Mouse (Mus musculus) embryonic facial prominence, embryonic 15.5 days (tissue): ENCODE measurements around the gene Zfp282. TPM values are rescaled to one million over a fixed set of nuclear protein-coding genes. Genes with fewer than 3 reads are reported as not detected.

ENCODE experiments used
- ATAC-seq: fragments of 200-750 bp; cut with Nextera tagmentation; 2 replicates; pipeline ENCODE4 v1.8.0; 2017; ENCODE audit warnings: low read depth, moderate TSS enrichment; ENCODE audit not compliant: insufficient number of reproducible peaks, low FRiP score, low TSS enrichment
- H3K27ac ChIP-seq: fragments of 300-500 bp; sonication (generic); replicated peaks from 2 replicates; pipeline ENCODE4 v1.5.1; 2015; ENCODE audit warnings: mild to moderate bottlenecking, inconsistent platforms
- H3K27me3 ChIP-seq: fragments of 300-500 bp; sonication (generic); 2 replicates; pipeline ENCODE4 v1.6.1; 2015; ENCODE audit warnings: inconsistent platforms
- H3K36me3 ChIP-seq: fragments of 300-500 bp; sonication (generic); 2 replicates; pipeline ENCODE4 v1.6.1; 2015; ENCODE audit warnings: mild to moderate bottlenecking, inconsistent platforms
- H3K4me1 ChIP-seq: fragments of 300-500 bp; sonication (generic); 2 replicates; pipeline ENCODE4 v1.6.1; 2015; ENCODE audit warnings: inconsistent platforms
- H3K4me2 ChIP-seq: fragments of 300-500 bp; sonication (generic); replicated peaks from 2 replicates; pipeline ENCODE4 v1.6.1; 2015; ENCODE audit warnings: mild to moderate bottlenecking, inconsistent platforms
- H3K4me3 ChIP-seq: fragments of 300-500 bp; sonication (generic); replicated peaks from 2 replicates; pipeline ENCODE4 v1.5.1; 2015; ENCODE audit warnings: mild to moderate bottlenecking, inconsistent platforms
- H3K9ac ChIP-seq: fragments of 300-500 bp; sonication (generic); 2 replicates; pipeline ENCODE4 v1.6.1; 2015; ENCODE audit warnings: inconsistent platforms
- H3K9me3 ChIP-seq: fragments of 300-500 bp; sonication (generic); replicated peaks from 2 replicates; pipeline ENCODE4 v1.6.1; 2016; ENCODE audit warnings: inconsistent platforms
- WGBS: fragments of 180-500 bp; shearing (Covaris S2); methylation state at CpG from one replicate; pipeline ENCODE4 v1.1.7; 2015; 5-methylcytosine and 5-hydroxymethylcytosine counted together
- polyA plus RNA-seq: library from polyadenylated mRNA; unstranded; fragments of >200 nt; fragmentation: Nextera tagmentation; extraction: Ambion mirVana; gene quantifications from 2 replicates; pipeline ENCODE4 v1.2.1, GENCODE M21; 2015

Gene Zfp282
- polyA plus RNA-seq = 24.8 and 25.0 TPM in 2 replicates

GRCm38 (mm10) chr6:47877058-47877457, at the start of gene Zfp282:
TSS of gene Zfp282 (plus strand) at chr6:47877204.
- Histone ChIP-seq H3K27me3 (no peaks in the 10 kb centered on the region), H3K36me3 (peaks cover 20% of the 10 kb centered on the region), H3K27ac (peak within 1 kb of the TSS; percentile 98), H3K4me3 (peak within 1 kb of the TSS; percentile 73), H3K9ac (peak within 1 kb of the TSS; percentile 96), H3K9me3 (no peaks in the 10 kb centered on the region), H3K4me2 (peak within 1 kb of the TSS; percentile 83), H3K4me1 (peaks cover 21% of the 10 kb centered on the region)
- WGBS = 3% methylated on average over 9 of the region's 9 CpGs
- ATAC-seq = no peak

- WGBS = 89% methylated on average over 4 of the region's 4 CpGs
- H3K9ac ChIP-seq = no peak overlapping the region
- no peak overlapping the region for H3K4me3 ChIP-seq
- no peak overlapping the region for H3K4me2 ChIP-seq
- no peaks in the 10 kb centered on the region for H3K9me3 ChIP-seq
- H3K36me3 ChIP-seq = peaks cover 23% of the 10 kb centered on the region
- H3K4me1 ChIP-seq = peaks cover 6% of the 10 kb centered on the region
- no peaks in the 10 kb centered on the region for H3K27me3 ChIP-seq
- ATAC-seq = no peak
- no peak overlapping the region for H3K27ac ChIP-seq
Observed at GRCm38 (mm10) chr6:47827462-47827861, 49.5 kb upstream of the Zfp282 start.

- no peak overlapping the region for H3K27ac ChIP-seq
- no peak overlapping the region for H3K9ac ChIP-seq
- H3K27me3 ChIP-seq = no peaks in the 10 kb centered on the region
- no peak for ATAC-seq
- H3K4me1 ChIP-seq = peaks cover 6% of the 10 kb centered on the region
- H3K9me3 ChIP-seq = no peaks in the 10 kb centered on the region
- H3K4me3 ChIP-seq = no peak overlapping the region
- H3K36me3 ChIP-seq = peaks cover 16% of the 10 kb centered on the region
- WGBS = 19% methylated on average over 1 of the region's 1 CpGs
- H3K4me2 ChIP-seq = no peak overlapping the region
Observed at GRCm38 (mm10) chr6:47828950-47829349, 48.1 kb upstream of the Zfp282 start.

GRCm38 (mm10) chr6:47830104-47831078, 46.6 kb upstream of the Zfp282 start, which contains the start of gene Zfp786:
TSS of gene Zfp786 (minus strand) at chr6:47830867.
- Histone ChIP-seq H3K4me1 (peaks cover 6% of the 10 kb centered on the region), H3K27me3 (no peaks in the 10 kb centered on the region), H3K9ac (peak within 1 kb of the TSS; percentile 78), H3K9me3 (no peaks in the 10 kb centered on the region), H3K4me3 (peak within 1 kb of the TSS; percentile 96), H3K27ac (peak within 1 kb of the TSS; percentile 74), H3K4me2 (peak within 1 kb of the TSS; percentile 52), H3K36me3 (peaks cover 5% of the 10 kb centered on the region; the same call in 1 of the 2 replicates)
- ATAC-seq = peak; percentile 84
- WGBS = under 1% methylated on average over 64 of the region's 64 CpGs

GRCm38 (mm10) chr6:47832220-47832619, 44.8 kb upstream of the Zfp282 start:
- no peak for ATAC-seq
- Histone ChIP-seq H3K27ac (no peak overlapping the region), H3K4me3 (no peak overlapping the region), H3K9ac (no peak overlapping the region), H3K9me3 (no peaks in the 10 kb centered on the region), H3K27me3 (no peaks in the 10 kb centered on the region), H3K36me3 (no peaks in the 10 kb centered on the region), H3K4me1 (peaks cover 6% of the 10 kb centered on the region), H3K4me2 (no peak overlapping the region)
- WGBS = 91% methylated on average over 1 of the region's 1 CpGs

- peak; percentile 95 for ATAC-seq
- peak within 1 kb of the TSS; percentile 91 for H3K9ac ChIP-seq
- H3K4me2 ChIP-seq = peak within 1 kb of the TSS; percentile 65
- H3K27ac ChIP-seq = peak within 1 kb of the TSS; percentile 91
- peak within 1 kb of the TSS; percentile 95 for H3K4me3 ChIP-seq
- under 1% methylated on average over 52 of the region's 52 CpGs for WGBS
- H3K9me3 ChIP-seq = no peaks in the 10 kb centered on the region
- no peaks in the 10 kb centered on the region for H3K36me3 ChIP-seq
- H3K4me1 ChIP-seq = peaks cover 4% of the 10 kb centered on the region
- no peaks in the 10 kb centered on the region for H3K27me3 ChIP-seq
Observed at GRCm38 (mm10) chr6:47835482-47835983, 41.5 kb upstream of the Zfp282 start, which contains the start of gene Zfp398. TSS of gene Zfp398 (plus strand) at chr6:47835661.

- Histone ChIP-seq H3K36me3 (no peaks in the 10 kb centered on the region), H3K9me3 (no peaks in the 10 kb centered on the region), H3K4me3 (peak overlapping the region; percentile 95), H3K4me1 (no peaks in the 10 kb centered on the region), H3K27me3 (no peaks in the 10 kb centered on the region), H3K9ac (peak overlapping the region; percentile 91), H3K27ac (peak overlapping the region; percentile 91), H3K4me2 (peak overlapping the region; percentile 65)
- WGBS = 0% methylated on average over 49 of the region's 49 CpGs
- peak; percentile 75 for ATAC-seq
Observed at GRCm38 (mm10) chr6:47835984-47836521, 41.0 kb upstream of the Zfp282 start.

- H3K4me1 ChIP-seq = no peaks in the 10 kb centered on the region
- H3K4me2 ChIP-seq = no peak overlapping the region
- no peaks in the 10 kb centered on the region for H3K27me3 ChIP-seq
- no peak overlapping the region for H3K27ac ChIP-seq
- H3K4me3 ChIP-seq = no peak overlapping the region
- H3K9me3 ChIP-seq = no peaks in the 10 kb centered on the region
- no peaks in the 10 kb centered on the region for H3K36me3 ChIP-seq
- WGBS = 85% methylated on average over 2 of the region's 2 CpGs
- no peak overlapping the region for H3K9ac ChIP-seq
- no peak for ATAC-seq
Observed at GRCm38 (mm10) chr6:47837630-47838029, 39.4 kb upstream of the Zfp282 start.

GRCm38 (mm10) chr6:47841077-47841476, 35.9 kb upstream of the Zfp282 start:
- no peak for ATAC-seq
- no peaks in the 10 kb centered on the region for H3K4me1 ChIP-seq
- no peaks in the 10 kb centered on the region for H3K36me3 ChIP-seq
- WGBS = 93% methylated on average over 1 of the region's 1 CpGs
- no peaks in the 10 kb centered on the region for H3K9me3 ChIP-seq
- no peaks in the 10 kb centered on the region for H3K27me3 ChIP-seq
- no peak overlapping the region for H3K4me2 ChIP-seq
- H3K4me3 ChIP-seq = no peak overlapping the region
- no peak overlapping the region for H3K9ac ChIP-seq
- H3K27ac ChIP-seq = no peak overlapping the region

- no peaks in the 10 kb centered on the region for H3K4me1 ChIP-seq
- H3K36me3 ChIP-seq = no peaks in the 10 kb centered on the region
- H3K9ac ChIP-seq = no peak overlapping the region
- 96% methylated on average over 2 of the region's 2 CpGs for WGBS
- H3K27ac ChIP-seq = no peak overlapping the region
- H3K9me3 ChIP-seq = no peaks in the 10 kb centered on the region
- no peak overlapping the region for H3K4me3 ChIP-seq
- no peak for ATAC-seq
- H3K27me3 ChIP-seq = no peaks in the 10 kb centered on the region
- H3K4me2 ChIP-seq = no peak overlapping the region
Observed at GRCm38 (mm10) chr6:47841831-47842230, 35.2 kb upstream of the Zfp282 start.

GRCm38 (mm10) chr6:47842337-47842736, 34.7 kb upstream of the Zfp282 start:
- H3K4me2 ChIP-seq = no peak overlapping the region
- ATAC-seq = no peak
- H3K9ac ChIP-seq = no peak overlapping the region
- H3K4me3 ChIP-seq = no peak overlapping the region
- 97% methylated on average over 1 of the region's 1 CpGs for WGBS
- no peaks in the 10 kb centered on the region for H3K4me1 ChIP-seq
- H3K27me3 ChIP-seq = no peaks in the 10 kb centered on the region
- H3K9me3 ChIP-seq = no peaks in the 10 kb centered on the region
- H3K27ac ChIP-seq = no peak overlapping the region
- H3K36me3 ChIP-seq = no peaks in the 10 kb centered on the region
